Comparison of ENCODE assay signal across 24 mouse cellular contexts in the genomic region with DNA sequence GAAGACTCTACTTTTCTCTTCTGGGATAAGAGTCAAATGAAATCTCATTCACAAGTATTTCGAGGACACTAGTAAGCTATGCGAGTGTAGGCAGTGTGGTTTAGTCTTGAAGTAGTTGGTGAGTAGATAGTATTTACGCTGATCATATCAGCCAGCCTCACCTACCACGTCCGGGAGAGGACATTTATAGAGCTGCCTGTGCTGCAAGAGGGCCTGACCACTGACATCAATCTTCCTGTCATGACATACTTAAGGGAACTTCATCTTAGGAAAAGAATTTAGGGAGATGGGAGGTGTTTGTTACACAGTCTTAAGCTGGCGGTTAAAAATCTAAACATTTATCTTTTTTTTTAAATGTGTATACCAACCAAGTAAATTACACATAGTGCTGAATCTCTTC.
"Had no signal": no experiment of that assay in that cellular context is flagged by ENCODE, and none has a peak within 500 bp of the region (broad histone marks: within the 10 kb centered on the region; RNA-seq: fewer than 3 reads in every experiment).

No protein-coding gene starts in this region.

- H3K27ac ChIP-seq: gastrocnemius, adult 2 months; heart, adult 2 months; heart, embryonic 13.5 days; heart, embryonic 15.5 days; hindbrain, embryonic 10.5 days; hindbrain, embryonic 12.5 days; hindbrain, embryonic 14.5 days; intestine, embryonic 15.5 days; kidney, embryonic 15.5 days; kidney, postnatal 0 days; limb, embryonic 13.5 days; limb, embryonic 15.5 days; liver, embryonic 12.5 days; liver, embryonic 14.5 days had no signal

- DNase-seq: gastrocnemius, adult 2 months; gastrocnemius, postnatal 10 days; gastrocnemius, postnatal 25 days; heart, adult 2 months; heart, postnatal 4 days; kidney, adult 18-20 months; kidney, adult 9 months; kidney, postnatal 14 days; kidney, postnatal 36 days; layer of hippocampus, adult 9-11 months; layer of hippocampus, postnatal 36 days; left cerebral cortex, postnatal 4 days had no signal

- H3K36me3 ChIP-seq: heart, embryonic 13.5 days; heart, embryonic 15.5 days; hindbrain, embryonic 10.5 days; hindbrain, embryonic 12.5 days; intestine, embryonic 15.5 days; kidney, embryonic 15.5 days; limb, embryonic 13.5 days; limb, embryonic 15.5 days; liver, embryonic 12.5 days had no signal

- H3K4me3 ChIP-seq: gastrocnemius, adult 2 months; heart, adult 2 months; heart, embryonic 13.5 days; heart, embryonic 15.5 days; hindbrain, embryonic 10.5 days; hindbrain, embryonic 12.5 days; intestine, embryonic 15.5 days; kidney, embryonic 15.5 days; limb, embryonic 13.5 days; limb, embryonic 15.5 days; liver, embryonic 12.5 days had no signal

- H3K27me3 ChIP-seq: heart, embryonic 13.5 days; heart, embryonic 15.5 days; hindbrain, embryonic 12.5 days; intestine, embryonic 15.5 days; kidney, embryonic 15.5 days; limb, embryonic 15.5 days; liver, embryonic 12.5 days had no signal
